Mouse (Mus musculus) spleen, adult 2 months (tissue): ENCODE measurements around the gene Serbp1.

ENCODE experiments used
- CTCF ChIP-seq: fragments of 200-500 bp; IDR thresholded peaks from 2 replicates; pipeline ENCODE4 v1.5.1; 2011; ENCODE audit warnings: mild to moderate bottlenecking, inconsistent platforms; ENCODE audit not compliant: insufficient read depth, insufficient read length, insufficient replicate concordance; ENCODE audit errors: extremely low read depth
- POLR2A ChIP-seq: fragments of 200-500 bp; IDR thresholded peaks from 2 replicates; pipeline ENCODE4 v1.6.1; 2011; ENCODE audit warnings: low read depth, low read length, inconsistent platforms

GRCm38 (mm10) chr6:67268245-67268612, 30.3 kb downstream of the Serbp1 start:
- TF ChIP-seq POLR2A: no peak
- TF ChIP-seq CTCF: no peak
